Mouse (Mus musculus) liver, embryonic 14.5 days (tissue): ENCODE data around the gene Tdrkh. TPM values are rescaled to one million over a fixed set of nuclear protein-coding genes. Genes with fewer than 3 reads are reported as not detected.

Experiments
- ATAC-seq: fragments of 200-750 bp; cut with Nextera tagmentation; 2 replicates; pipeline ENCODE4 v1.8.0; 2017; ENCODE audit warnings: moderate number of reproducible peaks, mild to moderate bottlenecking, moderate library complexity; ENCODE audit not compliant: insufficient read depth
- DNase-seq, 3 experiments: peaks; one replicate each; pipeline ENCODE4 v3.0.0-alpha.2; 2012 to 2013; ENCODE audit warnings: low read depth in 3 of 3, low spot score in 3 of 3
- H3K27ac ChIP-seq: fragments of 300-500 bp; sonication (generic); 2 replicates; pipeline ENCODE4 v1.5.1; 2014; ENCODE audit warnings: moderate library complexity, mild to moderate bottlenecking, control low read depth, inconsistent platforms
- H3K27me3 ChIP-seq: fragments of 300-500 bp; sonication (generic); 2 replicates; pipeline ENCODE4 v1.6.1; 2014; ENCODE audit warnings: mild to moderate bottlenecking, low read length, moderate library complexity; ENCODE audit not compliant: control insufficient read depth, insufficient read depth
- H3K36me3 ChIP-seq: fragments of 300-500 bp; sonication (generic); replicated peaks from 2 replicates; pipeline ENCODE4 v1.6.1; 2014; ENCODE audit warnings: low read depth; ENCODE audit not compliant: control insufficient read depth, insufficient read depth
- H3K4me1 ChIP-seq, 2 experiments: fragments of 200-500 bp in 1 of 2; fragments of 300-500 bp in 1 of 2; sonication (generic) in 1 of 2; replicated peaks; 2 replicates each; pipeline ENCODE4 v1.6.1; 2012 to 2014; ENCODE audit warnings: antibody characterized with exemption in 1 of 2, inconsistent platforms in 1 of 2, low read length in 1 of 2; ENCODE audit not compliant: control insufficient read depth in 2 of 2, insufficient read depth in 2 of 2
- H3K4me2 ChIP-seq: fragments of 300-500 bp; sonication (generic); 2 replicates; pipeline ENCODE4 v1.6.1; 2014; ENCODE audit warnings: low read depth, mild to moderate bottlenecking, control low read depth, moderate library complexity
- H3K4me3 ChIP-seq, 2 experiments: fragments of 200-500 bp in 1 of 2; fragments of 300-500 bp in 1 of 2; sonication (generic) in 1 of 2; 2 replicates each; pipeline ENCODE4 v1.5.1; 2012 to 2014; ENCODE audit warnings: low read depth in 2 of 2, low read length in 2 of 2, mild to moderate bottlenecking in 2 of 2, control low read depth in 1 of 2, inconsistent platforms in 1 of 2, moderate library complexity in 1 of 2; ENCODE audit not compliant: insufficient read depth in 1 of 2
- H3K9ac ChIP-seq: fragments of 300-500 bp; sonication (generic); replicated peaks from 2 replicates; pipeline ENCODE4 v1.6.1; 2014; ENCODE audit warnings: mild to moderate bottlenecking, control low read depth, moderate library complexity
- H3K9me3 ChIP-seq: fragments of 300-500 bp; sonication (generic); 2 replicates; pipeline ENCODE4 v1.6.1; 2016; ENCODE audit warnings: low read length, mixed read lengths; ENCODE audit not compliant: control insufficient read depth
- CTCF ChIP-seq: IDR thresholded peaks from 2 replicates; pipeline ENCODE4 v1.5.1; 2016; ENCODE audit warnings: antibody characterized with exemption, low read depth, control low read depth
- EP300 ChIP-seq: IDR thresholded peaks from 2 replicates; pipeline ENCODE4 v1.6.1; 2016; ENCODE audit warnings: antibody characterized with exemption, low read depth
- WGBS: fragments of 180-500 bp; shearing (Covaris S2); extraction: QIAGEN DNeasy Blood & Tissue Kit; methylation state at CpG from one replicate; pipeline ENCODE4 v1.1.7; 2014; ENCODE audit not compliant: insufficient replicate concordance; 5-methylcytosine and 5-hydroxymethylcytosine counted together
- polyA plus RNA-seq, 2 experiments: library from polyadenylated mRNA; depleted of rRNA in 1 of 2; stranded (reverse) in 1 of 2; unstranded in 1 of 2; fragments of >200 nt; fragmentation: Nextera tagmentation in 1 of 2; extraction: Ambion mirVana in 1 of 2; gene quantifications; 2 replicates each; pipeline versions ENCODE4 v1.2.1 to v1.2.3; 2012 to 2014

Gene Tdrkh
- polyA plus RNA-seq, 2 experiments, result 3.0 to 9.0 TPM

- DNase-seq, result no peak
- Histone ChIP-seq H3K27ac (no peak overlapping the region), H3K9ac (no peak overlapping the region), H3K4me1 (no peaks in the 10 kb centered on the region), H3K36me3 (no peaks in the 10 kb centered on the region), H3K4me3 (no peak overlapping the region), H3K4me2 (no peak overlapping the region), H3K9me3 (no peaks in the 10 kb centered on the region), H3K27me3 (no peaks in the 10 kb centered on the region)
- ATAC-seq, result no peak
- TF ChIP-seq EP300 (no peak), CTCF (no peak)
- 66% methylated on average over 13 of the region's 13 CpGs for WGBS
These were observed 52.8 kb downstream of the Tdrkh start for GRCm38 (mm10) chr3:94465632-94466430.

- H3K27me3 ChIP-seq, result no peaks in the 10 kb centered on the region
- H3K4me1 ChIP-seq, result no peaks in the 10 kb centered on the region
- no peak overlapping the region for H3K4me3 ChIP-seq
- ATAC-seq (no peak), DNase-seq (no peak)
- no peak for TF ChIP-seq CTCF
- TF ChIP-seq EP300, result no peak
- no peak overlapping the region for H3K4me2 ChIP-seq
- no peak overlapping the region for H3K9ac ChIP-seq
- H3K27ac ChIP-seq, result no peak overlapping the region
- H3K9me3 ChIP-seq, result no peaks in the 10 kb centered on the region
- WGBS, result 37% methylated on average over 3 of the region's 3 CpGs
- H3K36me3 ChIP-seq, result no peaks in the 10 kb centered on the region
These were observed 55.9 kb downstream of the Tdrkh start for GRCm38 (mm10) chr3:94468931-94469330.

DNA sequence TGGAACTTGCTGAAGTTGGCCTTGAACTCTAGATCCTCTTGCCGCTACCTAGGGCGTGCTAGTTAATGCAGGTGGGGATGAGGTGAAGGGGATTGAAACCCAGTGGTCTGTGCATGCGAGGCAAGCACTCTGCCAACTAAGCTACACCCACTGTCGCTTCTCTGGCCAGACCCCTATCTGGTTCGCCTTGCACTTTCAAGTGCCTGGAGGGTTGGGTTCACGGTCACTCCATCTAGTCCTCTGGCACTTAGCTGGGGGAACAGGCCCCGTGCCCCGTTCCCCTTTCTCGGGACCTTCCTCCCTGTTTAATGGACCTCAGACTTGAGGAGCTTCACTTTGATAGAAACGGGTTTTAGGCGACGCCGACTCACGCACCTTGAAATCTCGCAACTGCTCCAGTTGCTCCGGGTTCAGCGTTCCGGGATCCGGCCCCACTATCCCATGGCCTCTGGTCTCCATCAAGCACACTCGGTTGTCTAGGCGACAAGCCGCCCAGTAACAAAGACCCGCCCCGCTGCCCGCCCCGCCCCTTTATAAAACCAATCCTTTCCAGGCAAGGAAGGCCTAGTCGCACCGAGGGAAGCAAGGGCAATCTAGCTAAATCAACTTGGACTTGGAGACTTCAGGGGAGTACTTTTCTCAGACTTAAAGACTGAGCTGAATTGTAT lies 59.5 kb downstream of the Tdrkh start:
- no peak for ATAC-seq
- no peak for TF ChIP-seq CTCF
- no peak for TF ChIP-seq EP300
- H3K36me3 ChIP-seq, result no peaks in the 10 kb centered on the region
- H3K27ac ChIP-seq, result no peak overlapping the region
- no peak overlapping the region for H3K4me3 ChIP-seq
- 17% methylated on average over 28 of the region's 28 CpGs for WGBS
- no peaks in the 10 kb centered on the region for H3K9me3 ChIP-seq
- H3K4me1 ChIP-seq, result peaks cover 0 to 3% of the 10 kb centered on the region in 2 experiments; a peak in 2 of 4 replicates
- H3K9ac ChIP-seq, result no peak overlapping the region
- no peak overlapping the region for H3K4me2 ChIP-seq
- no peaks in the 10 kb centered on the region for H3K27me3 ChIP-seq
- no peak for DNase-seq

- H3K27me3 ChIP-seq, result no peaks in the 10 kb centered on the region
- no peak overlapping the region for H3K4me2 ChIP-seq
- TF ChIP-seq EP300 (no peak), CTCF (no peak)
- no peak for ATAC-seq
- peaks cover 0 to 4% of the 10 kb centered on the region in 2 experiments; a peak in 2 of 4 replicates for H3K4me1 ChIP-seq
- 60% methylated on average over 10 of the region's 10 CpGs for WGBS
- no peak overlapping the region for H3K4me3 ChIP-seq
- H3K36me3 ChIP-seq, result no peaks in the 10 kb centered on the region
- H3K9me3 ChIP-seq, result no peaks in the 10 kb centered on the region
- no peak for DNase-seq
- no peak overlapping the region for H3K9ac ChIP-seq
- H3K27ac ChIP-seq, result no peak overlapping the region
These were observed 60.0 kb downstream of the Tdrkh start for GRCm38 (mm10) chr3:94473115-94473505.

- Histone ChIP-seq H3K27me3 (peaks cover 2% of the 10 kb centered on the region; the same call in 1 of the 2 replicates), H3K27ac (no peak overlapping the region), H3K4me3 (no peak overlapping the region), H3K9me3 (no peaks in the 10 kb centered on the region), H3K4me1 (peaks cover 0 to 4% of the 10 kb centered on the region in 2 experiments; a peak in 2 of 4 replicates), H3K9ac (no peak overlapping the region), H3K36me3 (no peaks in the 10 kb centered on the region), H3K4me2 (no peak overlapping the region)
- TF ChIP-seq CTCF, result no peak
- TF ChIP-seq EP300, result no peak
- ATAC-seq (no peak), DNase-seq (no peak)
- WGBS, result 43% methylated on average over 5 of the region's 5 CpGs
These were observed 60.6 kb downstream of the Tdrkh start for GRCm38 (mm10) chr3:94473567-94474232.
